Mouse (Mus musculus): ENCODE results near the gene Tenm4. TPM values are rescaled to one million over a fixed set of nuclear protein-coding genes. Genes with fewer than 3 reads are reported as not detected.

The Tenm4 gene
- polyA plus RNA-seq, 1 experiment, result 12.2 TPM

- no peak overlapping the region for H3K4me3 ChIP-seq (replicated peaks; ENCODE audit: insufficient read depth, low read depth, low read length)
- TF ChIP-seq POLR2A (IDR thresholded peaks at IDR 0.05; ENCODE audit: borderline replicate concordance, insufficient read depth, low read length), result no peak
- no peak for TF ChIP-seq CTCF (IDR thresholded peaks at IDR 0.05; ENCODE audit: borderline replicate concordance, insufficient read depth, low read depth, low read length)
- no peak overlapping the region for H3K27ac ChIP-seq (ENCODE audit: insufficient read depth, low read length)
- peaks cover 2% of the 10 kb centered on the region; the same call in 1 of the 2 replicates for H3K4me1 ChIP-seq (ENCODE audit: control insufficient read depth, insufficient read depth, low read length)
- DNase-seq, result no peak
- H3K27me3 ChIP-seq (ENCODE audit: control insufficient read depth, insufficient read depth, low read length), result no peaks in the 10 kb centered on the region; the same call in 1 of the 2 replicates
- WGBS, result 50% methylated on average over 2 of the region's 2 CpGs
Observed at GRCm38 (mm10) chr7:96456618-96457017, 285.6 kb downstream of the Tenm4 start.

- no peak overlapping the region for H3K27ac ChIP-seq (ENCODE audit: insufficient read depth, low read length)
- 39% methylated on average over 2 of the region's 2 CpGs for WGBS
- DNase-seq, result peak in 1 of 2 experiments; percentile 17
- no peaks in the 10 kb centered on the region; the same call in 1 of the 2 replicates for H3K27me3 ChIP-seq (ENCODE audit: control insufficient read depth, insufficient read depth, low read length)
- no peak for TF ChIP-seq POLR2A (IDR thresholded peaks at IDR 0.05; ENCODE audit: borderline replicate concordance, insufficient read depth, low read length)
- peaks cover 2% of the 10 kb centered on the region; the same call in 1 of the 2 replicates for H3K4me1 ChIP-seq (ENCODE audit: control insufficient read depth, insufficient read depth, low read length)
- no peak overlapping the region for H3K4me3 ChIP-seq (replicated peaks; ENCODE audit: insufficient read depth, low read depth, low read length)
Observed at GRCm38 (mm10) chr7:96457891-96458290, 286.8 kb downstream of the Tenm4 start.

GRCm38 (mm10) chr7:96458992-96459391, 287.9 kb downstream of the Tenm4 start:
- DNase-seq, result peak in 1 of 2 experiments; percentile 5
- H3K4me3 ChIP-seq (replicated peaks; ENCODE audit: insufficient read depth, low read depth, low read length), result no peak overlapping the region
- TF ChIP-seq CTCF (IDR thresholded peaks at IDR 0.05; ENCODE audit: borderline replicate concordance, insufficient read depth, low read depth, low read length), result no peak
- TF ChIP-seq POLR2A (IDR thresholded peaks at IDR 0.05; ENCODE audit: borderline replicate concordance, insufficient read depth, low read length), result no peak
- no peak overlapping the region for H3K27ac ChIP-seq (ENCODE audit: insufficient read depth, low read length)
- WGBS, result 22% methylated on average over 6 of the region's 6 CpGs
- H3K4me1 ChIP-seq (ENCODE audit: control insufficient read depth, insufficient read depth, low read length), result peaks cover 2% of the 10 kb centered on the region; the same call in 1 of the 2 replicates
- no peaks in the 10 kb centered on the region; the same call in 1 of the 2 replicates for H3K27me3 ChIP-seq (ENCODE audit: control insufficient read depth, insufficient read depth, low read length)

GRCm38 (mm10) chr7:96466761-96467160, 295.7 kb downstream of the Tenm4 start:
- no peak for TF ChIP-seq CTCF (IDR thresholded peaks at IDR 0.05; ENCODE audit: borderline replicate concordance, insufficient read depth, low read depth, low read length)
- TF ChIP-seq POLR2A (IDR thresholded peaks at IDR 0.05; ENCODE audit: borderline replicate concordance, insufficient read depth, low read length), result no peak
- Histone ChIP-seq H3K27ac (ENCODE audit: insufficient read depth, low read length) (no peak overlapping the region), H3K27me3 (ENCODE audit: control insufficient read depth, insufficient read depth, low read length) (no peaks in the 10 kb centered on the region; the same call in 1 of the 2 replicates), H3K4me1 (ENCODE audit: control insufficient read depth, insufficient read depth, low read length) (no peaks in the 10 kb centered on the region), H3K4me3 (replicated peaks; ENCODE audit: insufficient read depth, low read depth, low read length) (no peak overlapping the region)
- WGBS, result 96% methylated on average over 3 of the region's 3 CpGs
- no peak for DNase-seq

GRCm38 (mm10) chr7:96470821-96471220, 299.8 kb downstream of the Tenm4 start:
- no peak for DNase-seq
- WGBS, result 76% methylated on average over 6 of the region's 6 CpGs
- Histone ChIP-seq H3K27me3 (ENCODE audit: control insufficient read depth, insufficient read depth, low read length) (peaks cover 1% of the 10 kb centered on the region; the same call in 1 of the 2 replicates), H3K4me1 (ENCODE audit: control insufficient read depth, insufficient read depth, low read length) (peaks cover 4% of the 10 kb centered on the region), H3K27ac (ENCODE audit: insufficient read depth, low read length) (no peak overlapping the region), H3K4me3 (replicated peaks; ENCODE audit: insufficient read depth, low read depth, low read length) (no peak overlapping the region)
- TF ChIP-seq CTCF (IDR thresholded peaks at IDR 0.05; ENCODE audit: borderline replicate concordance, insufficient read depth, low read depth, low read length) (no peak), POLR2A (IDR thresholded peaks at IDR 0.05; ENCODE audit: borderline replicate concordance, insufficient read depth, low read length) (no peak)

- H3K4me1 ChIP-seq (ENCODE audit: control insufficient read depth, insufficient read depth, low read length), result peaks cover 4% of the 10 kb centered on the region
- H3K27me3 ChIP-seq (ENCODE audit: control insufficient read depth, insufficient read depth, low read length), result peaks cover 1% of the 10 kb centered on the region; the same call in 1 of the 2 replicates
- no peak overlapping the region for H3K4me3 ChIP-seq (replicated peaks; ENCODE audit: insufficient read depth, low read depth, low read length)
- H3K27ac ChIP-seq (ENCODE audit: insufficient read depth, low read length), result no peak overlapping the region
- 4% methylated on average over 11 of the region's 11 CpGs for WGBS
- TF ChIP-seq POLR2A (IDR thresholded peaks at IDR 0.05; ENCODE audit: borderline replicate concordance, insufficient read depth, low read length) (no peak), CTCF (IDR thresholded peaks at IDR 0.05; ENCODE audit: borderline replicate concordance, insufficient read depth, low read depth, low read length) (no peak)
- peak; percentile 41 to 57 for DNase-seq
Observed at GRCm38 (mm10) chr7:96474560-96475089, 303.6 kb downstream of the Tenm4 start.

GRCm38 (mm10) chr7:96476987-96477613, 306.1 kb downstream of the Tenm4 start:
- H3K27ac ChIP-seq (ENCODE audit: insufficient read depth, low read length), result no peak overlapping the region
- TF ChIP-seq CTCF (IDR thresholded peaks at IDR 0.05; ENCODE audit: borderline replicate concordance, insufficient read depth, low read depth, low read length), result no peak
- no peak for TF ChIP-seq POLR2A (IDR thresholded peaks at IDR 0.05; ENCODE audit: borderline replicate concordance, insufficient read depth, low read length)
- DNase-seq, result no peak
- peaks cover 1% of the 10 kb centered on the region; the same call in 1 of the 2 replicates for H3K27me3 ChIP-seq (ENCODE audit: control insufficient read depth, insufficient read depth, low read length)
- WGBS, result 94% methylated on average over 6 of the region's 6 CpGs
- no peak overlapping the region for H3K4me3 ChIP-seq (replicated peaks; ENCODE audit: insufficient read depth, low read depth, low read length)
- peaks cover 4% of the 10 kb centered on the region for H3K4me1 ChIP-seq (ENCODE audit: control insufficient read depth, insufficient read depth, low read length)

- 83% methylated on average over 6 of the region's 6 CpGs for WGBS
- Histone ChIP-seq H3K27ac (ENCODE audit: insufficient read depth, low read length) (no peak overlapping the region), H3K4me1 (ENCODE audit: control insufficient read depth, insufficient read depth, low read length) (peaks cover 4% of the 10 kb centered on the region), H3K27me3 (ENCODE audit: control insufficient read depth, insufficient read depth, low read length) (no peaks in the 10 kb centered on the region; the same call in 1 of the 2 replicates), H3K4me3 (replicated peaks; ENCODE audit: insufficient read depth, low read depth, low read length) (no peak overlapping the region)
- no peak for DNase-seq
- no peak for TF ChIP-seq POLR2A (IDR thresholded peaks at IDR 0.05; ENCODE audit: borderline replicate concordance, insufficient read depth, low read length)
- TF ChIP-seq CTCF (IDR thresholded peaks at IDR 0.05; ENCODE audit: borderline replicate concordance, insufficient read depth, low read depth, low read length), result no peak
Observed at GRCm38 (mm10) chr7:96479139-96479538, 308.1 kb downstream of the Tenm4 start.
